Mouse (Mus musculus): ENCODE measurements at regions not wholly inside any gene's neighbourhood (a gene's known extent, or its start where the extent isn't known, plus 50 kb on each side); places are given as distances from the start of the nearest gene placed in this dataset.

DNA sequence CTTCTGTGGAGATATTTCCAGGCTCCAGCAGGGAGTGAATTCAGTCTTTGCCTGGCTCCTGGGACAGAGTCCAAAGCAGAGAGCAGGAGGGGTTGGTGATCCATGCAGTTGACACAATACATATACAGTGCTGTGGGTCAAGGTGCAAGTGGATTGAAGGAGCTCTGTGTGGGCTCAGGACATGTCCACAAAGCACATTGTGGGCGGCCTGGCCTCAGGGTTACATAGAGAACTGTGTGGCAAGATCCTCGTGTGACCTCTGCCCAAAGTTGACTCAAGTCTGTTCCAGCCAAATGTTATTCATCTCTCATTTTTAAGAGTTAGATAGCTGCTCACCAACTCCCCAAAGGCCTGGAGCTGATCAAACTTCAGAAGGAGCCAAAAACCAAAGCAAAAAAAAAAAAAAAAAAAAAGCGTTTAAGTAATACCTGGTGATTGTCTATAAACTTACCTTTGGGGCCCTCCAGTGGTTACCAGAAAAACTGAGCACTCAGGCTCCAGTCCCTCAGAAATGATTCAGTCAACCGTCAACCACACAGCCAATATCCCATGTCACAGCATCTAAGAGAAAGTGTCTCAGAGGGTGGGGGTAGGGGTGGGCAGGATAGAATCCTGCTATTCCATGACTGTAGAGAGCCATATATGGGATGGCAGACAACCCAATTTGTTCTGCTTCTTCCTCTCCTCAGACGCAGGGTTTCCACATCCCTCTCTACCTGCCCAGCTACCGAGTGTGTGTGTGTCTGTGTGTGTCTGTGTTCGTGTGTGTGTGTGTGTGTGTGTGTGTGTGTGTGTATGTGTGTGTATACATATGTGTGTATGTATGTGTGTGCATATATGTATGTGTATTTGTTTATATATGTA lies 91.9 kb upstream of the Far2 start:
- peak; percentile 44 for DNase-seq (ENCODE audit: low read depth, low spot score)

DNA sequence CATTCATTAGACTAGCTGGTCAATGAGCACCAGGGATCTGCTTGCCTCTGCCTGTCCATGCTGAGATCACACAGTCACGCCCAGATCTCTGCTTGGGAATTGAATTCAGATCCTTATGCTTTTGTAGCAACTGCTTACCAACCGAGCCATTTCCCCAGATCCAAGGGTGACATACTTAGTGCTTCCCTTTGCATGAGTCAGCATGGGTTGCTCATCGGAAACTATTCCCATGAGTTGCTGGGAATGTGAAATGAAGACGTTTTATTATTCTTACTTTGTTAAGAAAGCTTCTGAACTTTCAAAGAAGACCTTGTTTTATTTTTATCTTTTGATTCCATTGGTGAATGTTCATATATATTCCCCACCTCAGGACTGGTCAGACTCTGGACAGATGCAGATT lies 82.3 kb upstream of the Far2 start:
- DNase-seq (ENCODE audit: low read depth, low spot score): peak; percentile 23

DNA sequence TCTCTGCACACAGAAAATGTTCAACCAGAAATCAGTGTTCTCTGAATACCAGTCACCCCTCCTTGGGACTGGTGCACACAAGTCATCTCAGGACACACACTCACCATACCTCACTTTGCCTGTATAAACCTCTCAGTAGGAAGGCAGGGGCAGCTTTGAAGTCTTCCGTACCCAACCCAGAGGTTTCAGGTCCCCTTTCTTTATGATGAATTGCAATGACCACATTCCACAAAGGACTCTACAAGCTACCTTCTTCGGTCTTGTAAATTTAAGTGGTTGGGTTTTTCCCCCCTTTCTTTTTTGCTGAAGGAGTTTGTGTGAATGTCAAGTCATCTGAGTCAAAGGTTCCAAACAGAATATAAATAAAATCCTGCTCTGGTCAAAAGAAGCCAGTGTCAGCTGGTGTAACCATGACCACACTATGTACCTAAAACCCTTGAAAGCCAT lies 76.9 kb upstream of the Far2 start:
- DNase-seq (ENCODE audit: low read depth, low spot score): no peak

DNA sequence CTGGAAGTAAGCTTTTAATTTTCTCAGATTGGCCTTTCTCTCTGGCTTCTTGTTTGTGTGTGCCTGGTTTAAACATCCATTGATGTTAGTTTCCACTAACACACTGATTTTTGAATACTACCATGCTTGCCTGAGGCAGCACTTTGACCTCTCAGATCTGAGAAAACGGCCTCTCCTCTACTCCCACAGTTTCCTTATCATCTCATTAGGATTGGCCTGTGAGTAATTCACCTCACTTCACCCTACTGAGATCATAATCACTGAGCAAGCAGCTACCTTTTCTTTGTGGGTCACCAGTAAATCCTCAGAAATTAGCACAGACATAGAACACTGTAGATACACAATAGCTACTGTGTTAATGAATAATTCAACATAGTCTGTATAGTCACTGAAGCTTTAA lies 74.5 kb upstream of the Far2 start:
- no peak for DNase-seq (ENCODE audit: low read depth, low spot score)

DNA sequence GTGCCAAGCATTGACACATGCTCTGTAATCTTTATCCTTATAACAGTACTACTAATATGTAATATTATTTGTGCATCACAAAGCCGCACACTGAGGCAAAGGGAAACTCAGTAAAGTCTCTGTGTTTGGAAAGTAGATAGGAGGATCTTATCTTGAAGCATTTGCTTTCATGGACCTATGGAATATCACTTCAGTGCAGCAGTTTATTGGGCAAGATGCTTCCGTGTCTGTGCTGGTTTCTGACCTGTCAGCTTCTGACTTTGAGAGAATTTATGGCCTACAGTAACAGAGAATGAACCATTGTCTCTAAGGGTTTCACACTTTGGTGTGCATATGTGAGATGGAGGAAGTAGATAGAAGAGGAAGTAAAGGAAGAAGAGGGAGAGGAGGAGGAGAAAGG lies 74.0 kb upstream of the Far2 start:
- DNase-seq (ENCODE audit: low read depth, low spot score): no peak

DNA sequence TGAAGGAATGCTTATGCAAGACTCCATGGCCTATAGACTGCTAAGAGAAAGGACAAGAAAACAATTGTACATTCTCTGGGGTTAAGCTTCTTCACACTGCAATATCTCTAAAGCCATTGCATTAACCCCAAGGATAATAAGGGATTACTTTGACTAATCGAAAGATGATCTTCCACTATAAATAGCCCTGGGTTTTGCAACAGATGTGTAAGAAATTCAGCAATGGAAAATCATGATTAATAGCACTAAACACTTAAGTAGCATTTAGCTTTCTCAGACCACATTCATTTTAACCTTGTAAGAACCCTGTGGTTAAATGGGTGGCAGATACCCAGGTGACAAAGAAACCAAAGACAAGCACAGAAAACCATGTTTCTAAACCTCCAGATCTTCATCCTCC lies 71.1 kb upstream of the Far2 start:
- DNase-seq (ENCODE audit: low read depth, low spot score): no peak

DNA sequence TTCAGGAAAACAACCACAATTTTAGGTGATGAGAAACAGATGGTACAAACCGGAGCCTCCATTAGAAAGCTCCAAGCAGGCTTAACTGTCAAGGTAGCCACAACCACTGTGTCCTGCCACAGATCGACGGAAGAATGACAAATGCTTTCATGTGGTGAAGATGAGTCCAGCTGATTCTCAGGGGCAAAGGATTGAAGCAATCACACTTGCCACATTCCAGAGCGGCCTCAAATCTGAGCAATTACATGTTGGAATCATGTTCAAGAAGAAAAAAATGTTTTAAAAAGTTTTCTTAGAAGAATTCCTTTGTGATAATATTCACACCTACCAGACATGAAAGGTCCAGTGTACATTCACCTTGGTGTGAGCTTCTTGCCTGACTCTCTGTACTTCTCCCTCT lies 57.7 kb upstream of the Far2 start:
- DNase-seq (ENCODE audit: low read depth, low spot score): peak; percentile 2
